Mouse (Mus musculus) bone marrow, adult 2 months (tissue): ENCODE data around the gene Rad51b. TPM values are rescaled to one million over a fixed set of nuclear protein-coding genes. Genes with fewer than 3 reads are reported as not detected.

Experiments used
- H3K27ac ChIP-seq: fragments of 200-500 bp; 2 replicates; pipeline ENCODE4 v1.5.1; 2012; ENCODE audit warnings: low read depth, mild to moderate bottlenecking, control low read depth, inconsistent platforms, low read length; ENCODE audit not compliant: control insufficient read depth, poor library complexity, insufficient read depth
- H3K4me1 ChIP-seq: fragments of 200-500 bp; 2 replicates; pipeline ENCODE4 v1.6.1; 2011; ENCODE audit warnings: low read length; ENCODE audit not compliant: control insufficient read depth, insufficient read depth
- H3K4me3 ChIP-seq: fragments of 200-500 bp; replicated peaks from 2 replicates; pipeline ENCODE3; 2011; ENCODE audit warnings: mild to moderate bottlenecking, low read depth, low read length, control low read depth; ENCODE audit not compliant: control insufficient read depth
- CTCF ChIP-seq: fragments of 200-500 bp; IDR thresholded peaks from 2 replicates; pipeline ENCODE4 v1.5.1; 2011; ENCODE audit warnings: low read length, control low read depth; ENCODE audit not compliant: control insufficient read depth, insufficient read depth
- POLR2A ChIP-seq: fragments of 200-500 bp; IDR thresholded peaks from 2 replicates; pipeline ENCODE4 v1.6.1; 2011; ENCODE audit warnings: low read depth, mild to moderate bottlenecking, control low read depth, low read length, borderline replicate concordance; ENCODE audit not compliant: control insufficient read depth
- WGBS: fragments of 180-500 bp; shearing (Covaris S2); methylation state at CpG from one replicate; pipeline ENCODE4 v1.1.7; 2018; 5-methylcytosine and 5-hydroxymethylcytosine counted together
- polyA plus RNA-seq: library from polyadenylated mRNA; stranded (reverse); fragments of >200 nt; gene quantifications from 2 replicates; pipeline ENCODE4 v1.2.4, GENCODE M21; 2011; ENCODE audit warnings: low replicate concordance; ENCODE audit not compliant: missing spikeins, insufficient read depth, insufficient read length

The Rad51b gene
- polyA plus RNA-seq, 1 experiment: 2.3 TPM

DNA sequence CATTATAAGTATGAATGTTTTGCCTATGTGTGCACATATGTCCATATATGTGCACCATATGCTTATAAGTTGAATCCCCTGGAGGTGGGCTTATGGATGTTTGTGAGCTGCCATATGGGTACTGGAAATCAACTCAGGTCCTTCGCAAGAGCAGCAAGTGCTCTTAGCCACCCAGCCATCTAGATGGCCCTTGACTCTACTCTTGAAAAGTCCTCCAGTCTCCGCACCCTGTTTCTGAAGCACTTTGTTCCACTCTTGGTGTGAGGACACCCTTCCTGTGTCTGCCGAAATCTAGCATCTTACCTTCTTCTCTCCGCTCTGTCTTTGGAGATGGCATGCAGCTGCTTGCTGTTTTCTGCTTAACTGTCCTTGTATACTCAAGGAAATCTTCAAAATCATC is 291.7 kb downstream of the Rad51b start:
- no peaks in the 10 kb centered on the region for H3K4me1 ChIP-seq
- 94% methylated on average over 4 of the region's 4 CpGs for WGBS
- H3K27ac ChIP-seq: no peak overlapping the region
- TF ChIP-seq CTCF: no peak
- H3K4me3 ChIP-seq: no peak overlapping the region

DNA sequence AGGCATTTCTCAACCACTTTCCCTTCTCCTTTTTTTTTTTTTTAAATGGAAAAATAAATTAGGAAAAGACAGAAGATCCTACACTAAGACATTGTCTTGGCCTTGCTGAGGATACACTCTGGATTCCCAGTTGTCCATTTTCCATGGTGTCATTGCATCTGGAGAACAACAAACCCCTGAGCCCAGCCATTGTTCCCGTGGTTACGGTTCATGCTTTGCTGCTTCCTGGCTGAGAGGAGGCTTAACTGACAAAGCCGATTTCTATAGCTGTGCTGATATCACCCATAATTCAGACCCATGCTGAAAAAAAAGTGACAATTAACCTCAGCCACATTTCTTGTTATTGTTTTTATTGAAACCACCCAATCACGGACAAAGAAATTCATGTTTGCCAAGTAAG is 295.1 kb downstream of the Rad51b start:
- Histone ChIP-seq H3K4me1 (no peaks in the 10 kb centered on the region), H3K27ac (no peak overlapping the region), H3K4me3 (no peak overlapping the region)
- TF ChIP-seq POLR2A: no peak
- no peak for TF ChIP-seq CTCF
- 64% methylated on average over 4 of the region's 4 CpGs for WGBS

DNA sequence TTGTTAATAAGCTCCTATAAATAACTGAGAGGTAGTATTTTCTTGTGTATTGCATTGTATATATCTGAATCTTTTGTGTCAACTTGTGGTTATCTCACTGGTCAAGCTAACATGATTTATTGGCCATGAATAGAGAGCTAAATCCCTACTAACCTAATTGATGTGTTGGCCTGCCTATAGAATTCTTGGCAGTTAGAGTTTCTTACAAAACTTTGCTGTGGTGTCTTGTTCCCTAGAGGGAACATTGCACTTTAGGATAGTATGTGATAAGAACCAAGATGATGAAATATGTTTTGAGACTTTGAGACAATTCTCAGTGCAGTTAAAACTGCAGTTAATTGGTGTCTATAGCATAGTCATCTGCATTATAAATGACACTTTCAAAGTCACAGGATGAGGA is 299.8 kb downstream of the Rad51b start:
- Histone ChIP-seq H3K27ac (no peak overlapping the region), H3K4me3 (no peak overlapping the region), H3K4me1 (no peaks in the 10 kb centered on the region)
- TF ChIP-seq POLR2A (no peak), CTCF (no peak)

DNA sequence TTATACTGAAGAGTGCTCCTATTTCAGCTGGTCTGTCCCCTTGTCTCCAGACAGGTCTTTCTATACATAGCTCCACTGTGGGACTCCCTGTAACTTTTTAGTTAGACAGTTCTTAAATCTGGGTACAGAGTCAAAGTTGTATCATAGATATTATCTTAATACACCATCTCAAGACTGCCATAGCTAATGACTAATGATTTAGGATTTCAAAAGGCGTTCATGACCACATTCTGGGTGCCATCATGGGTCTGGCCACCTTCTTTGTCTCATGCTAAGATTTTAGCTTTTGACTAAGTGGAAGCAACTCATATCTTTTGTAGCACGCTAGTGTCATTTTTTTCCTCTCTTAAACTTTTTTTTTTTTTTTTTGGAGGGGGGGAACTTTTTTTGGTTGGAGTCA is 300.3 kb downstream of the Rad51b start:
- no peak for TF ChIP-seq POLR2A
- TF ChIP-seq CTCF: no peak
- H3K27ac ChIP-seq: no peak overlapping the region
- no peak overlapping the region for H3K4me3 ChIP-seq
- H3K4me1 ChIP-seq: no peaks in the 10 kb centered on the region
- WGBS: 84% methylated on average over 2 of the region's 2 CpGs

DNA sequence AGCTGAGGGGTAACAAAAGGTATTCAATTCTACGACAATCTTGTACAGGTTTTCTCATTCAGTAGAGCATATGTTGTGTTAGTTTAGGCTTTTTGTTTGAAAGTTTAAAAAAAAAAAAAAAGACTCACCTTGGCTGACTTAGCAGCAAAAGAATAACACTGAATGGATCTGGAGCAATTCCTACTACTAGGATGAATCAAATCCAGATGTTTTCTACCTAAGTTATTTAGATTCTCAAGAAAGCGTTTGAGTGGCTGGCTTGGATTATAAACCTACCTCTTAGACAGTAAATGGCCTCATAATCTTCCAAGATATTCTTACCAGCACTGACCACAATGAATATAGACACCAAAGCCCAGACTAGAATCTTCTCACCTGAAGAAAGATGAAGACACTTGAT is 300.7 kb downstream of the Rad51b start:
- H3K4me1 ChIP-seq: no peaks in the 10 kb centered on the region
- H3K27ac ChIP-seq: no peak overlapping the region
- 91% methylated on average over 2 of the region's 2 CpGs for WGBS
- no peak for TF ChIP-seq CTCF
- no peak for TF ChIP-seq POLR2A
- H3K4me3 ChIP-seq: no peak overlapping the region

DNA sequence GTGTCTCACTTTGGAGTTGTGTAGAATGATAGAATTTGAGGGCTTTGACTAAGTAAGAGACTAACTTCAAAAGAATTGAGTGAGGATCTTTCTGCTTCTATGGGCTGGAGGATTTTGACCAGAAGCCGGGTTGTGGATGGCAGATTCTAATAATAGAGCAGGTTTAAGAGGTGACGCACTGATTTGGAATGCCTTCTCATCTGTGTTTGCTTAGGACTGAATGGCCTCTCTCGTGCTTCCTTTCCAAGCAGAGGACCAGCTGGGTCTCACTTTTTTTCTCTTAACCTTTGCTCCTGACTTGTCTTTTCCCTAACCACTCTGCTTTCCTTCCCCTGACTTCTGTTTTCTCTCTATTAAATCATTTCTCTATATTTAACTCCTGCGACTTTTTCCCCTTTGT is 301.4 kb downstream of the Rad51b start:
- no peak overlapping the region for H3K27ac ChIP-seq
- TF ChIP-seq POLR2A (no peak), CTCF (no peak)
- WGBS: 86% methylated on average over 4 of the region's 4 CpGs

DNA sequence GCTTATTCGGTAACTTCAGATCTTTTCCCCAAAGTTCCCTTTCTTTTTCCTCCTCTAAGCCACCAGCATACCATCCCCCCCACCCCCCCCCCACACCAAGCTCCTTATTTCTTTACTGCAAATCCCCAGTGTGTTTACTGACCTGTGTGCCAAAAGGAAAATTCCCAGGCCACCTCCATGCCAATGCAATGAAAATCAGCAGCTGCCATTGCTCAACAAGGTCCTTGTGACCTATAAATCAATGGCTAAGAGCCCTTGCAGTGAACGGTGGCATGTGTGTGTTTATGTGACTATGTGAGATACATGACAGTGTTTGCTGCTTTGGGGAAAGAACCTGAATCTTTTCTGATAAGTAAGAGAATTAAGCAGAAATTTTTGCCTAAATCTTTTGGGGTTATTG is 301.8 kb downstream of the Rad51b start:
- WGBS: 66% methylated on average over 2 of the region's 2 CpGs
- no peak overlapping the region for H3K4me3 ChIP-seq
- TF ChIP-seq POLR2A: no peak
- TF ChIP-seq CTCF: no peak
- no peak overlapping the region for H3K27ac ChIP-seq
- no peaks in the 10 kb centered on the region for H3K4me1 ChIP-seq

More for the DNA sequence above, 301.4 kb downstream of the Rad51b start:
- H3K4me1 ChIP-seq: no peaks in the 10 kb centered on the region
- H3K4me3 ChIP-seq: no peak overlapping the region

DNA sequence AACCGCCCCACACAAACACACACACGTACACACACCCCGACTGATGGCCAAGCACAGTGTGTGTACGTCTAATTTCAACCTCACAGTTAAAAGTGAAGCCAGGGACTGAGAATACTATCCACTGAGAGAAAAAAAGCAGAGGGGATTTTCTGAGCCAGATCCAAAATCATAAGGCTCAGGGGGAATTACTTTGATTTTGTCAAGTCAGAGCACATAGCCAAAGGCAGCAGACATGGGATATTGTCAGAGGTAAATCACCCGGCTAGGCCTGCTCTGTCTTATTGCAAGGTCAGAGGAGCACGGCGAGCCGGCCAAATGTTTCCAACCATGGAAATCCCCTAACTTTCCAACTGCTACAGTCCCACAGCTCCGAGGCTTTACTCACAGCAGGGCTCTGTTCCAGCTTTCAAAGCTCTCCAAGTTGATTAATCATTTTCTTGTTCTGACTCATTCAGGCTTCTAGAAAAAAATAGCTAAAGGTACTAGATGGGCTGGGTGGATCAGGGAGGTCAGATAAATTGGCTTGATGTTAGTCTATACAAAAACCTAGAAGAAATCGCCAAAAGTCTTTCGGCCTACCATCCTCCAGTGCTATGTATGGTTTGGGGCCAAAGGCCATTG is 303.2 kb downstream of the Rad51b start:
- WGBS: 84% methylated on average over 11 of the region's 11 CpGs
- Histone ChIP-seq H3K4me1 (no peaks in the 10 kb centered on the region; the same call in 1 of the 2 replicates), H3K27ac (no peak overlapping the region), H3K4me3 (no peak overlapping the region)
- TF ChIP-seq CTCF: no peak
- TF ChIP-seq POLR2A: no peak

DNA sequence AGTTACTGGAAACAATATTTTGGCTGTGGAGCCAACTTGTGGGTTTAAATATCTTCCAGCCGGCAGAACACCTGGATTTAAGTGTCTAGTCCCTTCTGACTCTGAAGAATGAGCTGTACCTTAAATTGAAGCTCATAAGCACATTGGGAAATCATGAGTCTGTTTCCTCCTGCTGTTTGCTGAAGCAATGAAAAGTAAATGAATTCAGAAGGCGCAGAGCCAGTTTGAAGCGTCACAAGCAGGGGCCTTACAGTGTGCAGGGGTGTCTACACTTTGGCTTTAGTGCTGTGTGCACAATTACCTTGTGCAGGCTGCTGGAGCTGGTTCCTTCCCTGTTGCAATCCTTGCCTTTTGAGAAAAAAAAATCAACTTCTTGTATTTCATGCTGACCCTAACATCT is 305.6 kb downstream of the Rad51b start:
- 85% methylated on average over 3 of the region's 3 CpGs for WGBS
- H3K4me1 ChIP-seq: no peaks in the 10 kb centered on the region; the same call in 1 of the 2 replicates
- no peak overlapping the region for H3K27ac ChIP-seq
- no peak overlapping the region for H3K4me3 ChIP-seq
- TF ChIP-seq POLR2A (no peak), CTCF (no peak)
